Mouse (Mus musculus) heart, postnatal 4 days (tissue): ENCODE measurements at regions not wholly inside any gene's neighbourhood (a gene's known extent, or its start where the extent isn't known, plus 50 kb on each side); places are given as distances from the start of the nearest gene placed in this dataset.

Source experiments
- DNase-seq: peaks from one replicate; pipeline ENCODE4 v3.0.0; 2021

- no peak for DNase-seq
These were observed 133.6 kb upstream of the Slco3a1 start for GRCm38 (mm10) chr7:74688116-74688702.

- no peak for DNase-seq
These were observed 132.9 kb upstream of the Slco3a1 start for GRCm38 (mm10) chr7:74687303-74688115.

- DNase-seq = no peak
These were observed 129.4 kb upstream of the Slco3a1 start for GRCm38 (mm10) chr7:74683979-74684378.

- DNase-seq = no peak
These were observed 119.2 kb upstream of the Slco3a1 start for GRCm38 (mm10) chr7:74673626-74674295.

- no peak for DNase-seq
These were observed 114.5 kb upstream of the Slco3a1 start for GRCm38 (mm10) chr7:74669110-74669509.

- peak; percentile 11 for DNase-seq
These were observed 112.5 kb upstream of the Slco3a1 start for GRCm38 (mm10) chr7:74667106-74667505.

- DNase-seq = no peak
These were observed 109.2 kb upstream of the Slco3a1 start for GRCm38 (mm10) chr7:74663820-74664219.

- peak; percentile 36 for DNase-seq
These were observed 92.7 kb upstream of the Slco3a1 start for GRCm38 (mm10) chr7:74647310-74647709.

GRCm38 (mm10) chr7:74640171-74640570 lies 85.6 kb upstream of the Slco3a1 start:
- DNase-seq = no peak

GRCm38 (mm10) chr7:74632217-74632616 lies 77.6 kb upstream of the Slco3a1 start:
- no peak for DNase-seq

- no peak for DNase-seq
These were observed 74.4 kb upstream of the Slco3a1 start for GRCm38 (mm10) chr7:74628799-74629468.
